Mouse (Mus musculus): ENCODE measurements around the gene Pyy. TPM values are rescaled to one million over a fixed set of nuclear protein-coding genes. Genes with fewer than 3 reads are reported as not detected.

Pyy gene
- total RNA-seq, 2 experiments from 2014 or later, result not detected

Other genes with a start within 250 kb of the Pyy start
- gene Meox1, start 213.5 kb downstream of the Pyy start, total RNA-seq (2021), result under 1 TPM; 0.64 to 0.86 TPM
- gene Sost, start 140.8 kb downstream of the Pyy start, total RNA-seq (2021), result under 1 TPM in 1 of 2 experiments, not detected in 1; 0.15 TPM
- gene Cfap97d1, start 123.6 kb downstream of the Pyy start, total RNA-seq (2021), result not detected
- 100 to 1,000 TPM; 158 TPM for gene Dusp3, start 120.8 kb downstream of the Pyy start, total RNA-seq (2021)
- gene Mpp3, start 79.4 kb downstream of the Pyy start, total RNA-seq (2021), result 10 to 100 TPM; 85.5 to 88.9 TPM
- gene Cd300lg, start 66.3 kb downstream of the Pyy start, total RNA-seq (2021), result not detected
- gene Mpp2, start 19.3 kb downstream of the Pyy start, total RNA-seq (2021), result 100 to 1,000 TPM; 142 to 147 TPM
- gene Ppy, start 6.5 kb downstream of the Pyy start, total RNA-seq (2021), result not detected
- not detected for gene Nags, start 37.7 kb upstream of the Pyy start, total RNA-seq (2021)
- gene Tmem101, start 48.6 kb upstream of the Pyy start, total RNA-seq (2021), result 10 to 100 TPM; 25.0 to 27.2 TPM
- gene Lsm12, start 77.5 kb upstream of the Pyy start, total RNA-seq (2021), result 10 to 100 TPM; 59.3 to 59.4 TPM
- 10 to 100 TPM; 61.0 to 65.1 TPM for gene G6pc3, start 81.8 kb upstream of the Pyy start, total RNA-seq (2021)
- gene Hdac5, start 122.3 kb upstream of the Pyy start, total RNA-seq (2021), result 100 to 1,000 TPM; 258 to 266 TPM
- gene BC030867, start 141.1 kb upstream of the Pyy start, total RNA-seq (2021), result 1 to 10 TPM in 1 of 2 experiments, under 1 TPM in 1; 0.86 to 1.8 TPM
- 1 to 10 TPM; 2.3 to 2.9 TPM for gene Asb16, start 160.9 kb upstream of the Pyy start, total RNA-seq (2021)
- 10 to 100 TPM; 62.3 to 67.6 TPM for gene Tmub2, start 177.1 kb upstream of the Pyy start, total RNA-seq (2021)
- 100 to 1,000 TPM; 168 to 171 TPM for gene Atxn7l3, start 188.8 kb upstream of the Pyy start, total RNA-seq (2021)
- 100 to 1,000 TPM; 131 to 135 TPM for gene Ubtf, start 211.9 kb upstream of the Pyy start, total RNA-seq (2021)

All from layer of hippocampus, adult 18-20 months (tissue).